Mouse (Mus musculus) T-helper 17 cell (primary cell): ENCODE measurements around the gene Klhdc8a.

Experiments used
- in situ Hi-C, 2 experiments: fragments of 300-600 bp; cut with MboI, MseI; formaldehyde crosslinking; loops; 1 replicate in 1 of 2; 2 replicates in 1 of 2; pipeline ENCODE4 v1.15.1; 2025; ENCODE audit warnings: high pct_unique_total_duplicates in 2 of 2

The Klhdc8a gene

DNA sequence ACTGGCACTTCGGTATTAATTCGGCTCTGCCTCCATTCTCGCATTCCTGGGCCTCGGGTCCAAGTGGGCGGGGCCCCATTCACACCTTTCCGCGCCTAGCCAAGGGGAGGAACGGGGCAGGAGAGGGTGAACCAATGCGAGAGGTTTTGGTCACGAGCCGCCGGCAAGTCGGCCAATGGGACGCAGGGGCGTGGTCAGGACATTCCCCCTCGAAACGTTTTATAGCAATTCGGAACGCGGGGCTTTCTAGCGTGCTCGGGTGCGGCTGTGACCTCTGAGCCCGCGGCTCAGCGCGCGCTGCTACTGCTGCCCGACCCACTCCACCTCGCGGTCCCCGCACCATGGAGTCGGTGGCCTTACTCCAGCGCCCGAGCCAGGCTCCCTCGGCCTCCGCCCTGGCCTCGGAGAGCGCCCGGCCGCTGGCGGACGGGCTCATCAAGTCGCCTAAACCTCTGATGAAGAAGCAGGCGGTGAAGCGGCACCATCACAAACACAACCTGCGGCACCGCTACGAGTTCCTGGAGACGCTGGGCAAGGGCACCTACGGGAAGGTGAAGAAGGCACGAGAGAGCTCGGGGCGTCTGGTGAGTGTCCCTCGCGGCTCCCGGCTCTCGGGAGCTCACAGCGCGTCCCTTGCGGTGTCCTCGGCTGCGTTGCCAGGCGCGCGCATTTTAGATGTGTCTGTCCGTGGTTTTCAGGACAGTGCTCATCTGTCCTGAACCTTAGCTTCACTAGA is 17.6 kb downstream of the Klhdc8a start, which contains the start of gene Nuak2:
Nuak2 (plus strand) TSS at position 238 of the 736 bp plus-strand sequence.
- in situ Hi-C loops: loop anchor here in 1 of 2 experiments (10.0 kb wide), 1 partner anchor 1491 kb away; the partner anchor contains the start of gene Pigr

DNA sequence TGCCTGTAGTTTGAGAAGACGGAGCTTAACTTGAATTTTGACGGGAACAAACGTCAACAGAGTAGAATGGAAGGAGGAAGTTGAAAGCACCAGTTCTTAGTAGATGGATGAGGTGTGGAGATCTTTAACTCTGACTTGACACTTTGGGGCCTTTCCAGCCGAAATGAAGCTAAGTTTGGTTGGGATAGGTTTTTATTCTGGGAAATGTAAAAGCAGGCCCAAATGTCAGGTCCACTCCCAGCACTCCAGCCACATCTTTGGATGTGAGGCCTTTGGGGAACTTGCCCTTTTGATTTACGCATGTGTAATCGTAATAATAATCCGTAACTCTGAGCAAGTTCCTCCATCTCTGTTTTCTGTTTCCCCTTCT is 18.2 kb downstream of the Klhdc8a start:
- in situ Hi-C loops: loop anchor here in 1 of 2 experiments (10.0 kb wide), 1 partner anchor 1492 kb away; the partner anchor contains the start of gene Pigr

DNA sequence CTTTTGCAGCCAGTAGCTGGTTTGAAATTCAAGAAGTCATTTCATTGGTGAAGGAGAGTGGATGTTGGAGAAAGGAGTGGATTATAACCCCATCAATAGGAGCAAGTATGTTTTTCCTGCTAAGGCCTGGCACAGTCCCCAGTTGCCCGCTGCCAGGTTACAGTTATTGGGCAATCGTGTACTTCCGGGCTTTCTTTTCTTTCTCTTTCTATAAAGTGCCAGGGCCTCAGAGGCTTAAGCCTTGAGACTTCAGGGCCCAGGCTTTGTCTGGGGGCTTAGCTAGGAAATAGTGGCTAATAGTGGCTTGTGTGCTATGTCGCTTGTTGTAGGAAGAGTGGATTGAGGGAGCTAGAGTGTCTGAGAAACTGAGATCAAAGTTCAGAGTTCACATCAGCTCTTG is 19.0 kb downstream of the Klhdc8a start:
- in situ Hi-C loops: loop anchor here in 1 of 2 experiments (10.0 kb wide), 1 partner anchor 1493 kb away; the partner anchor contains the start of gene Pigr

DNA sequence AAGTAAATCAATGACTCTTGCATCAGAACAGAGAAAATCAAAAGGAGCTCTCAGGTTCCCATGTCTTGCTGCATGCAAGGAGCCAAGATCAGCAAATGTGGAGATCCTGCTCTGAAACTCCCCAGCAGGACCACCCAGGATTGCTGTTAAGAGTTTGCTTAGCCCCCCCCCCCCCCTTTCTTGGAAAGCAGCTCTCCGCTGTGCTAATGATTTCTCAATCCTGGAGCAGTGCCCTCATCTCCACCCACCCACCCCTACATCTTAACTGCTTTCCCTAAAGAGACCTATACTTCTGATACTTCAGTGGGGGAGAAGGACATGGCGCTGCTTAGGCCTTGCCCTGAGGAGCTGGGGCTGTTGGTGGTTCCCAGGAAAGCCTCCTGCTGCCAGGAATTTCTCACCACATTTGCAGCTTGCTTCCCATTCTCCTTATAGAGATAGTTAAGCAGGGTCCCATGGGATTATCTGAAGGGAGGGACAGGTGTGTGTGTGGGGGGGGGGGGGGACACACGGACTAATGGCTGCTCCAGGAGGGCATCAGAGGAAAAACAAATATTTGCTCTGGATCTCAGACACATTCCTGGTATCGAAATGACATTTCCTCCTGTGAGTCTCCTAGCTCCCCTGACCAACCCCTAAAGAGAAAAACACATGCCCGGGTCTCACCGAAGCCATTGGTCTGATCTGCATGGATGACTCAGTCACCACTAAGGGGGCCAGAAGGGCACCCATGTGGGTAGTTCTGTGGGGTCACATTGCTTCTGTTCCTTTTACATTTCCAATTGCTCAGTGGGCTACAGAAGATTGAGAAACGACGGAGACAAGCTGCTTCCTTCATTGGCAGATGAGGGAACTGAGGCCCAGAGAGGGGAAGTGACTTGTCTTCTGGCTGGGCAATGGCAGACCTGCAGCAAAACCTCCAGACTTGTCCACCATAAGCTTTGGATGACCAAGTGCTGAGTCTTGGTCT is 19.8 kb downstream of the Klhdc8a start:
- in situ Hi-C loops: loop anchor here in 1 of 2 experiments (10.0 kb wide), 1 partner anchor 1493 kb away; the partner anchor contains the start of gene Pigr

DNA sequence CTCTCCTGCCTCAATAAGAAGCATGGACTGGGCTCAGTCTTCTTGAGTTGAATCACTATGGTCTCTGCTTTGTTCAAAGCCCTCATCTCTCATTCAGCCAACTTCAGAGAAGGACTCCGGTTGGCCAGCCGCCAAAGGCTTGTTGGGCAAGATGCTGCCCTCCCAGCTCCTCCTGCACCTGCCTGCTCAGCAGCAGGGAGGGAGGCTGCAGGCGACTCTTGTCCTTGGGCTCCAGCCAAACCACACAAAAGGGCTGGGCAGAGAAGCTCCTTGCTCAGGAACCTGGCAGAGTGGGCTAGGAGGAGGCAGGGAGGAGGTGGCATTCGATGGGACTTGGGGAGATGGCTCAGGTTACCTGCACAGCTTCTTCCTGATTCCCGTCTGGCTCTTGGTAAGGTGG is 20.8 kb downstream of the Klhdc8a start:
- in situ Hi-C loops: loop anchor here in 1 of 2 experiments (10.0 kb wide), 1 partner anchor 1494 kb away; the partner anchor contains the start of gene Pigr

DNA sequence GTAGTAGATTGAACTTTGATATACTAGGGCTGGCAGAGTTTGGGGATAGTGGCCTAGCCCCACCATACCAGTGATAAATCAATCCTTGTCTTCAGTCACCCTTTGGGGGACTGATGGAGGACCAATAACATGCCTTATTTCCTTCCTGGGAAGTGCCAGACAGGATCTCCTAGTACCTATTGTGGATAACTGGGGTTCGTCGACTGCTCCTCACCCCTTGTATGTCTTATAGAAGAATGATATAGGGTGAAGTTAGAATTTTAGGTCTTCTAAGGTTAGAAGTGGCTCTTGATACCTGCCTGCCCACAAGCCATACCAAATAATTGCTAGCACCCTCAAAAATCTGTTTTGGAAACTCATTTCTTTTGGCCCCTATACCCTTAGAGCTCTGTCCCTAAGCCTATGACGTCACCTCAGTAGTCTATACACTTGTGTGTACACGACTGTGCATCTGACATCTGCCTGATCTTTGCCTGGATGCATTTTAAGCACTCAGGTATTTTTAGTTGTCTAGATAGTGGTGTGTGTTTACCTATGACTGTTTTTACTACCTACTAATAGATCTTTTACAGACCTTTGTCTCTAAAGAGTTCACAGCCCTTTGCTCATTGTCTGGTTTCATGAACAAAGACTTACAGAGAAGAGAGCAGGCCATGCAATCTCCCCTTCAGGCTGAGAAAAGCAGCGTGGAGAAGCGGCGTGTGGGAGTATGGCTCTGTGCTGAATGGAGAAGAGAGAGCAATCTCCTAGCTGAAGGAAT is 23.6 kb downstream of the Klhdc8a start:
- in situ Hi-C loops: no loop called here

DNA sequence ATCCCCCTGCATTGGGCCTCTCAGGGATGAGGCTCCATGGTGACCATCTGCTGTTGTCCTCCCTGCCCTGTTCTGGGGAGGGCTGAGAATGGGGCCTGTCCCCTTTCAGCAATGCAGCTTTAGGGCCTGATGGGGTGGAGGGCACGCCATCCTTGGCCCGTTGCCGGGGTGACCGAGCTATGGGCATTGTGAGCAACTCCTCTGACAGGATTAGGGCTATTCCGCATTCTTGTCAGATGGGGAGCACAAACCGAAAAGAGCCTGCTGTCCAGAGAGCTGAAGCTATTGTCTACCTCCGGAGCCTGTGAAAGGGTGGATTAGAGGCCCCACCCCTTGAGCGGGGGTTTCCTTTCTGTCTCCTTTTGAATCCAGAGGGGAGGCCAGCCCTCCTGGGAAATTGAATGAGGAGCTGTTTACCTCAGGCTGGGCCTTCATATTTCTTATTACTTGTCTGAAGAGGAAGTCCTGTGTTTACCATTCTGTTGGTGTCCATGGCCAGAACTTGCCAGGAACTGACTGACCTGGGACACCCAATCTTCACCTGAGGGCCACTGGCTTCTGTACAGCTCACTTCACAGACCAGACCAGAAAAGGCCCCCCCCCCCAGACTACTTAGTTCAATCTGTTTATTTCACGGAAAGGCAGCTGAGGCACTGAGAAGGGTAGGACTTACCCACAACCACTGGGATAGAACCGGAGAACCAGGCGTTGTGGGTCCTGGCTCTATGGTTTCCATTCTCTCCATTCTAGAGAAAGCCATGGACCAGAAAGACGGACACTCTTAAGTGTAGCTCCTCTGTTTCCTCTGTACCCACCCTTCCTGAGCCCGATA is 24.5 kb downstream of the Klhdc8a start:
- in situ Hi-C loops: no loop called here

DNA sequence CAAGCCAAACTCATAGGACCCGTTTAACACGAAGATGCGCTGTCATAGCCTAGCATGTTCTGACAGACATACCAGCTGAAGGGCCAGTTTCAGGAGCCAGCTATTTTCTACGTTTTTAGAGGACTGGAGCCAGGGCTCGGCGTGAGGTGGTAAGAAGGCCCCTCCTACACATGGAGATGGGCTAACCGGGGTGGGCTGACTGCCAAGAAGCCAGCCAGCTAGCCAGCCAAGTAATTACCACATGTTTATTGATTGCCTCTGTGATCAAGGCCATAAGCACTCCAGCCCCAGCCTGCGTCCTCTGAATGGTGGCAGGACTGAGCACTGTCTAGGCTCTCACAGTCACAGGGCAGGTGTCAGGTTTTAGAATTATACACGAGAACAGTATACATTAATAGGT is 28.4 kb downstream of the Klhdc8a start:
- in situ Hi-C loops: no loop called here

DNA sequence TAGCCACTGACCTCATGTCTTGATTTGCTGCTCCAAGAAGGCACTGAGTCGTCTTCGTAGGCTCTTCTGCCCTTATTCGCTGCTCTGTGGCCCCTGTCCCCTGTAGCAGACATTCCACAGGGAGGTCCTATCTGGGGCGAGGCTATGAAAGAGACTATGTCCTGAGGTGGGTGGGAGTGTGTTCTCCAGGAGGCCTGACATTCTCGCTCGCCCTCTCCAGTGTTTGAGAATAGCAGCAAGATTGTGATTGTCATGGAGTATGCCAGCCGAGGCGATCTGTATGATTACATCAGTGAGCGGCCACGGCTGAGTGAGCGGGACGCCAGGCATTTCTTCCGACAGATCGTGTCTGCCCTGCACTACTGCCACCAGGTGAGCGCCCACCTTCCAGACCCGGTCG is 29.1 kb downstream of the Klhdc8a start:
- in situ Hi-C loops: no loop called here

DNA sequence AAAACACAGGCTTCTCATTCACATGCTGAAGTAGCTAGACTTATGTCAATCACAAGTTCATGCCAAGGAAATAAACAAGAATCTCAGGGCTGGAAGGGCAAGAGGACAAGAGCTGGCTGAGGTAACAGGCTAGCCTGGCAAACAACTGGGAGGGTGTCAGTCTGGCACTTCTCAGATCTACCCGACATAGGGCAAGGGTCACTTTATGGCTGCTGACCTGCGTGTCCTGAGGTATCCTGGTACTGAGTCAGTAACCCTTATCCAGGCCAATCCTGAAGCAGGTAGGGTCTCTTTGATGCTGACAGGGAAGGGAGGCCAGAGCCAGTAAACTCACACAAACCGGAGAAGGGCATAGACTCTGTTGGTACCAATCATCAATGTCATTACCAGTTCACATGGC is 30.1 kb downstream of the Klhdc8a start:
- in situ Hi-C loops: no loop called here

DNA sequence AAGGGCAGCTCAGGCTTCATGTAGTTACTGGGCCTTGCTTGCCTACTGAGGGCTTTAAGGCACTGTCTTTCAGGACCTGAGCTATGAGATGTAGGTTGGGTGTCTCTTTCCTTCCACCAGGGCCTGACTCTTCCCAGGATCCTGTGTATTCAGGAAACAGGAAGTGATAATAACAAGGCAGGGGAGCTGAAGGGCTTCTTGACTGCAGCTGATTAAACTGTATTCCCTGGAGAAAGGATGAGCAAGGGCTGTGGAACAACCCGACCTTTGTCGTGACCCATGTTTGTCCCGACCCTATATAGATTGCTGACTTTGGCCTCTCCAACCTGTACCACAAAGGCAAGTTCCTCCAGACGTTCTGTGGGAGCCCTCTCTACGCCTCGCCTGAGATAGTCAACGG is 31.2 kb downstream of the Klhdc8a start:
- in situ Hi-C loops: no loop called here

DNA sequence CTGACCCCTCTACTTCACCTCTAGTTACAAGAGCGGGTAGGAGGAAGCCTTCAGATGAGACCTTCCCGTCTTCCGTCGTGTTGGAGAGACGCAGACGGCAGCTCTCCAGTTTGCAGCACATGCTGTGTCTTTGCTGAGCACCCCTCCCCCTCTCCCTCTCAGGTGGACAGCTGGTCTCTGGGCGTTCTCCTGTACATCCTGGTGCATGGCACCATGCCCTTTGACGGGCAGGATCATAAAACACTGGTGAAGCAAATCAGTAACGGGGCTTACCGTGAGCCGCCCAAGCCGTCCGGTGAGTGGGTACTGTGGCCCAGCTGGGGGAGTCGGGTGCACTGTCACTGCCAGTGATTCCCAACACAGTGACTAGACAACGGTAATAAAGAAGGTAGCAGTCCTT is 32.0 kb downstream of the Klhdc8a start:
- in situ Hi-C loops: no loop called here

DNA sequence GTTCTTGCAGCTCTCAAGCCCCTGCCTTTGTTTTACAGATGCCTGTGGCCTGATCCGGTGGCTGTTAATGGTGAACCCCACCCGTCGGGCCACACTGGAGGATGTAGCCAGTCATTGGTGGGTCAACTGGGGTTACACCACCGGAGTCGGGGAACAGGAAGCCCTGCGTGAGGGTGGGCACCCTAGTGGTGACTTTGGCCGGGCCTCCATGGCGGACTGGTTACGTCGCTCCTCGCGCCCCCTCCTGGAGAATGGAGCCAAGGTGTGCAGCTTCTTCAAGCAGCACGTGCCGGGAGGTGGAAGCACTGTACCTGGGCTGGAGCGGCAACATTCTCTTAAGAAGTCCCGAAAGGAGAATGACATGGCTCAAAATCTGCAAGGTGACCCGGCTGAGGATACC is 32.9 kb downstream of the Klhdc8a start:
- in situ Hi-C loops: no loop called here

DNA sequence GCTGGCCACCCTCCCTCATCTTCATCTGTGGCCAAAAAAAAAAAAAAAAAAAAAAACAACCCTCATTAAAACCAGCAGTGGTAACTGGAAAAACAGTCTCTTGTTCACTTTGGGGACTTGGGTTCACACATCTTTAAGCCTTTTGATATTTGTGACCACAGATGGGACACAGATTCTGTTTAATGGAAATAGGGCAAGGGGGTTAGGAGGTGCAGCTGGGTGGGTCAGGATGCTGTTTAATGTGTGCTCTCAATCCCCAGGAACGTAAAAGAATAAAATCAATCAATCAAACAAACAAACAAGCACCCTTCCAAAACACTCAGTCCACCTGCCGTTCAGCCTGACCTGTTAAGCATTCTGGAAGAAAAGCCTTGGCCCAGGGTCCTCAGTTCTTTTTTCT is 34.8 kb downstream of the Klhdc8a start:
- in situ Hi-C loops: no loop called here

DNA sequence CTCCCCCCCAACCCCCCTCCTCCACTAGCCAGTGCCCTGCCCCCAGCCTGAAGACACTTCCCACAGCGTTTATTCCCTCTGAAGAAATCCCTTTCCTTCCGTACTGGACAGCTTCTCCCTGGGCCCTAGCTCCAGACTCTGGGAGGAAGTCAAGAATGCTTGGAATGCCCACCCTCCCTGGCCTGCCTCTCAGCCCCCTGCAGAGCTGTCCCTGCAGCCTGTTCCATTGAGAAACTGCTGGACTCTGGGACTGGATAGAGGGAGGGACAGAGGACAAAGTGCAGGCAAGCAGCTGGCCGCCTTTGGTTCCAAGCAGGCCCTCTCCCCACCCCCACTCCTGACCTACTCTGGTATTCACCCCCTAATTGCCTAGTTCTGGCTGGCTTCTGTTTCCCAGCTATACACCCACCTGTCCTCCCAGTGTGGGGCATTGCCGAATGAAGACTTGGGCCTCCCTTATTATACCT is 35.3 kb downstream of the Klhdc8a start:
- in situ Hi-C loops: no loop called here

DNA sequence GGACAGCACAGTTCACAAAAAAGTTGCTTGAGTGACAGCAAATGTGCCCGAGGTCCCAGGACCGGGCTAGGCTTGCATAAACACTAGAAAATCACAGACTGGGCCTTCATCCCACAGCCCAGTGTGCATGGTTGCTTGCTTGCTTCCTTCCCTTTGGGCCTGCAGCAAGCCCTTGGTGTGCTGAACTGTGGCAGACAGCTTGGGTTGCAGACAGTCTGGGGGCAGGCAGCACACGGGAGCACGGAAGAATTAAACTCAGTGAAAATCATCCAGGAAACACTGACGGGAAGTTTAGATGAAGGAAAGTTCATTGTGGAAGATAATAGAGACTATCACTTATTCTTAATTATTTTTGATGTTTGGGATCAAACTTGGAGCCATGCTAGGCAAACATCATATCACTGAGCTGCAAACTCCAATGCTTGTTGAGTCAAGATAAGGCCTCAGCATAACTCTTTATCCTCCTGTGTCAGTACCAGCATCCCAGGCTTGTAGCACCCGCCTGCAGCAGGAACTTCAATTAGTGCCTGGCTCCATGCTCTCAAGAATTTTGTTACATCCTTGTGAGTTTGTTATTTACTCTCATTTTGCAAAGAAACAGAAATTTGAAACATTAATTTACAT is 35.9 kb downstream of the Klhdc8a start:
- in situ Hi-C loops: no loop called here

DNA sequence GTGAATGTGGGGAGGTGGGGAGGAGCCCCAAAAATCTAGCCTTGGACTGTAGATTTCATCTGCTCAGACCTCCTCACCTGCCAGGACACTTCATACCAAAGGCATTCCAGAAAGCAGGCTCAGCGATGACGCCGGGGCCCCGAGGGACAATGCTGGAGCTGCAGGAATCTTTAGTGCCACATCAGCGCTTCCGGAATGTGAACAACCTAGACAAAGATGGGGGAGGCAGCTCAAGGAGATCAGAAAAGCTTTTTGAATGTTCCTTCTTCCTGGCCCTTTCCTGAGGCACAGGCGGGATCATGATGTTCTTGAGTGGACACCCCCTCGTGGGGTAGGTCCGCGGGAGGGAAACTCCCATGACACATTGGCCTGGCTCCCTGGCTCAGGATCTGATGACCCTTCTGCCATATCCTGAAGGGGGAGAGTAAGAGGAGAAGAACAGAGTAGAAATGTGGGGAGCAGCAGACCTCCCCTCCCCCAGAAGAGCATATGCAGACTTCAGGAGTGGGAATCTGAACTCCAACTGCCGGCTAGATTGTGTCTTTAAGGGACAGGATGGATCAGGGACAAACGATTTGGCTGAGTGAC is 37.0 kb downstream of the Klhdc8a start:
- in situ Hi-C loops: no loop called here

DNA sequence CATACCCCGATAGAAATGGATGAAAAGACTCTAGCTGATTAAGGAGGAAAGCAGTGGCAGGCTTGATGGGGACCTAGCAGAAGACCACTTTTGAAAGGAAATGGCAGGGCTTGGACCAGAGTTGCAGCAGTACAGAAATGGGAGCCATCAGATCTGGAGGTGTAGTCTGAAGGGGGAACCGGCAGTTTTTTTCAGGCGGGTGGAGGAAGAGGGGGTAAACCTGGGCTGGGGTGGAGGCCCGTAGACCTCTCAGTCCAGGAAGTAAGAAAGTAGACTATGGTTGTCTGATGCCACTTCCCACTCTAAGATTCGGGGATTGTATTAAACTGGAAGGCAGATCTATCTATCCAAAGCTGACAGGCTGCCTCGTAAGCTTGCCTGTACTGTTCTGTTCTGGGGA is 38.5 kb downstream of the Klhdc8a start:
- in situ Hi-C loops: no loop called here

DNA sequence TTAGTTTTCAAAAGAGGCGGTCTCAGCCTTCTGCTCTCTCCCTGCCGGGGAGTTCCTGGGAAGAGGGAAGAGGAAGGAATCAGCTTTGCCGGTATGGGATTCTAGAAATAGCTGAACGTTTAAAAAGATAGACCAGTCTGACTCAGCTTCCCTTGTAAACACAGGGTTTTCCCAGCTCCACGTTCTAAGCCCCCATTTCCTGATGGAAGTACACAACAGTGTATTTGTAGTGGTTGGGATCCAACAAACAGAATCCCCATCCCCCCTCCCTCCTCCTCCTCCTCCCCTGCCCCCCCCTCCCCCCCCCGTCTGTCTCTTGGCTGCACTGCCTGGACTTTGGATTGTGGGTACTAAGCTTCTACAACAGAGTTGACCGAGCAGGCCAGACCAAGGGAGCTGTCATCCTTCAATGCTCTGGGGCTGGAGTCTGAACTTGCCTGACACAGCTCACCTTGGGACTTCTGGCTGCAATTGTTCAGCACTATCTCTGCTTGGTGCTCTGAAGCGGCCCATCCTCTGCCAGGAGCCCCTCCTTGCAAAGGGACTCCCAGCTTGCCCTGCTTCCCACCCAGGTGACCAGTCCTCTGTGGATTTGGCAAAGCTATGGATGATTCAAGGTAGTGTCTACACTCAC is 39.7 kb downstream of the Klhdc8a start:
- in situ Hi-C loops: no loop called here
